Mouse (Mus musculus): ENCODE results near the gene Fam49a. TPM values are rescaled to one million over a fixed set of nuclear protein-coding genes. Genes with fewer than 3 reads are reported as not detected.

Fam49a gene
- polyA plus RNA-seq, 1 experiment from 2014 or later: 48.8 TPM

DNA sequence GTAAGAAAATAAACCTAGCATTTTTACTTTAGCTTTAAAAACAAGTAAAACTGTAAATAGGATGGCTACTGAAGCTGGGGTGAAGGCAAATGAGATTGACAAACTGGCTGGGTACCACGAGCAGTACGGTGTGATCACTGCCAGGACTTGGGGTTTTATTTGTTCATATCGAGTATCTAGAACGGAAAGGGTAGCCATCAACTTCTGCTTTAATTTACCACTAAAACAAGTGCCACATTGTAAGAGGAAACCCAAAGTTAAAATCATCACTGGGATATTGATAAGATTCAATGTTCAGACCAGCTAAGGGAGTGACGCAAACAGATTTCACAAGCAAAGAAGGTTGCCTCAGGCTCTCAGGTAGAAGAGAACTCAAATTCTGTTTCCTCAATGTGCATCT lies 98.0 kb downstream of the Fam49a start:
- no peak overlapping the region for H3K27ac ChIP-seq (ENCODE audit: poor library complexity, severe bottlenecking)
- H3K27me3 ChIP-seq (replicated peaks): no peaks in the 10 kb centered on the region
- no peak overlapping the region for H3K4me3 ChIP-seq
- peaks cover 37% of the 10 kb centered on the region for H3K36me3 ChIP-seq
- H3K4me2 ChIP-seq: no peak overlapping the region
- H3K4me1 ChIP-seq (replicated peaks): peaks cover 19% of the 10 kb centered on the region
- no peak for ATAC-seq (ENCODE audit: insufficient number of reproducible peaks, low FRiP score)
- H3K9me3 ChIP-seq (replicated peaks): no peaks in the 10 kb centered on the region
- WGBS: 90% methylated on average over 5 of the region's 5 CpGs
- no peak overlapping the region for H3K9ac ChIP-seq

DNA sequence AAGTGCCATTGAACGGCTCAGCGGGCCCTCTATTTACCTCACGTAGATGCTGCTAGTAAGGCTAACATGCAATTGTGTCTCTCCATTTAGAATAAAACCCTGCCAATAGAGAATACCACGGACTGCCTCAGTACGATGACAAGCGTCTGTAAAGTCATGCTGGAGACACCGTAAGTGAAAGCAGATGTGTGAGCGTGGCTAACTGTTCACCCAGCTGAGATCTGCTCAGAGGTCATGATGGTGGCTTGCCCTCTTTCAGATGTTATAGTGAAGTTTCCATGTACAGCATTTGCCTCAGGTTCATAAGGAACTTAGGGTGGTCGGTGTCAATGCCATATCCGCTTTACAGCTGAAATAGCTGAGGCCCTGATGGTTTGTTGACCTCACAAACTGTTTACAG lies 100.4 kb downstream of the Fam49a start:
- Histone ChIP-seq H3K36me3 (peaks cover 59% of the 10 kb centered on the region), H3K4me3 (no peak overlapping the region), H3K4me1 (replicated peaks) (no peaks in the 10 kb centered on the region), H3K9me3 (replicated peaks) (no peaks in the 10 kb centered on the region), H3K4me2 (no peak overlapping the region), H3K9ac (no peak overlapping the region), H3K27me3 (replicated peaks) (no peaks in the 10 kb centered on the region), H3K27ac (ENCODE audit: poor library complexity, severe bottlenecking) (no peak overlapping the region)
- ATAC-seq (ENCODE audit: insufficient number of reproducible peaks, low FRiP score): no peak
- WGBS: 83% methylated on average over 10 of the region's 10 CpGs

DNA sequence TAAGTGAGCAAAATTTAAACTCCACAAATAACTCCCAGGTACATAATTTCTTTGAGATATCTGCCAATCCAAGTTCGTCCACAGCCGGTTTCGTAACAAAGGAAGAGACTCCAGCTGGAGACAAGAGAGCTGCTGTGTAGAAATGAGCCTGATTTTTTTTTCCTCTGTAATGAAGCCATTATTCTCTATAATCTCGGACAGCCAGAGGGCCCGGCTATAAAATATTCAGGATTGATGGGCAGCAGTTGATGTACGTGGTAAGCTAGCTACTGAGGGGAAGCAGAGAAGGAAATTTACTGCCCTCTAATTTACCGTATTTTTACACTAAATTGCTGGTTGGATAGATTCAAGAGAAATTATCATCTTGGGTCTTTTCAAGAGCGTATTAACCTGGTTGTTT lies 102.3 kb downstream of the Fam49a start:
- Histone ChIP-seq H3K27me3 (replicated peaks) (no peaks in the 10 kb centered on the region), H3K9me3 (replicated peaks) (no peaks in the 10 kb centered on the region), H3K27ac (ENCODE audit: poor library complexity, severe bottlenecking) (no peak overlapping the region), H3K36me3 (peaks cover 64% of the 10 kb centered on the region), H3K4me2 (no peak overlapping the region), H3K4me1 (replicated peaks) (no peaks in the 10 kb centered on the region), H3K4me3 (no peak overlapping the region), H3K9ac (no peak overlapping the region)
- 86% methylated on average over 8 of the region's 8 CpGs for WGBS
- ATAC-seq (ENCODE audit: insufficient number of reproducible peaks, low FRiP score): no peak

DNA sequence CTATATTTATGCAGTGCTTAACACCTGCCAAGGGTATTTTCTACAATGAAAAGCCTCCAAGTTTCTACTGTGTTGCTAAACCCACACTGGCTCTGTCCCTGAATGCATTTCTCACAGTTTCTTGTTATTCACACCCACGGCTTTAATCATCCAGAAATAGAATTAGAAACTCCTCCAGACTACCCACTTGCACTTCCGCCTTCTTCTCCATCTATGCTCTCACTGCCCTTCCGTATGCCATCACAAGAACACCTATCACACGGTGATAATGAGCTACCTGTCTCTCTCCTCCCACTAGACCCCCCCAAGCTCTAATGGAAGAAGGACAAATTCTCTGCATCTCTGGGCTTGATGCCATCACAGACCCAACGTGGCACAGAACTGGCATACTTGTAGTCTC lies 105.5 kb downstream of the Fam49a start:
- Histone ChIP-seq H3K4me2 (no peak overlapping the region), H3K9ac (no peak overlapping the region), H3K4me1 (replicated peaks) (no peaks in the 10 kb centered on the region), H3K36me3 (peaks cover 64% of the 10 kb centered on the region), H3K27me3 (replicated peaks) (no peaks in the 10 kb centered on the region), H3K9me3 (replicated peaks) (no peaks in the 10 kb centered on the region), H3K4me3 (no peak overlapping the region), H3K27ac (ENCODE audit: poor library complexity, severe bottlenecking) (no peak overlapping the region)
- 73% methylated on average over 5 of the region's 5 CpGs for WGBS
- no peak for ATAC-seq (ENCODE audit: insufficient number of reproducible peaks, low FRiP score)

DNA sequence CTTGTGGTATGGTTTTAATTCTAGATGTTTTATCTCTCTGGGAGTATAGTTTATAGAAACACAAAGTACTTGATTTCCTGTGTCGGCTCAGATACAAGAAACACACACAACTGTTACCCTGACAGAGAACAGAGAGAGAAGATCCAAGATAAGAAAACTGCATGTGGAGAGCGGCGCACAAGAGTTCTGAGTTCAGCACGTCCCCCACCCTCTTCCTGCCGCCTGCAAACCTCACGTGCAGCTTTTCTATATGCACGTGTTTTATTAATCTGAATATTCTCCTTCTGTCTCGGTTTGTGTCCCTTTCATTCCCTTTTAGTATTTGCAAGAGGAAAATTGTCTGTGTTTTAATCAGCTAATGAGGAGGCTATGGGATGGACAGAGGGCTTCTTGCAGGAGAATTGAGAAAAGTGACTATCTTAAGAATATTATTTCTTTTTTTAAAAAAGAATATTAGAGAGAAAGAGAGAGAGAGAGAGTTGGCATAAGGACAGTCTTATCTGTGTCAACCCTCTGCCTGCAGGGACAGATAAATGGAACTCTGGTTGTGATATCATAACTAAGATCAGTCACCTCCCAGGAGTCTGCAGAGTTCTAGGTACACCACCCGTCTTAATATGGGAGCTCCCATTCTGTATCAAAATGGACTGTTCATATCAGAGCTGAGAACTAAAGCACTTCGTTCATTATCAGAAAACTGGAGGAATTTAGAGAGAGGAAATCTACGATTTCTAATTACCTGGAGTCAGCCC lies 111.3 kb downstream of the Fam49a start:
- Histone ChIP-seq H3K4me2 (no peak overlapping the region), H3K9ac (no peak overlapping the region), H3K4me3 (no peak overlapping the region), H3K27ac (ENCODE audit: poor library complexity, severe bottlenecking) (no peak overlapping the region), H3K4me1 (replicated peaks) (no peaks in the 10 kb centered on the region), H3K9me3 (replicated peaks) (no peaks in the 10 kb centered on the region), H3K27me3 (replicated peaks) (no peaks in the 10 kb centered on the region), H3K36me3 (peaks cover 36% of the 10 kb centered on the region)
- 69% methylated on average over 11 of the region's 11 CpGs for WGBS
- ATAC-seq (ENCODE audit: insufficient number of reproducible peaks, low FRiP score): no peak

DNA sequence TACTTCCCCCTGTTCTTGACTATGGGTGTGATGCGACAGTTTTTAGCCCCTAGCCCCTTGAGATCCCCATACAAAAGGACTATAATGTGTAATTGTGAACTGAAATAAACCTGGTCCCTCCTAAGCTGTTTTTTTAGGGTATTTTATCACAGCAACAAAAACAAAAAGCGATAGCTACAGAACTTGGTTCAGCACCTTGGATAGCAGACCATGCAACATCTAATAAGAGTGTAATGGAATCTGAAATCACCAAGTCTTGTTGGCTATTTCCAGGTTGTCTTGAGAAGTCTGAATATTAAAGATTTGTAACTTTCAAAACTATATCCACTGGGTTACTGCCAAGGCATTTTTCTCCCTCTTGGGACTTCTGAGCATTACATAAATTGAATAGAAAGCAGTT lies 117.1 kb downstream of the Fam49a start:
- Histone ChIP-seq H3K4me1 (replicated peaks) (no peaks in the 10 kb centered on the region), H3K9ac (no peak overlapping the region), H3K4me3 (no peak overlapping the region), H3K36me3 (peaks cover 2% of the 10 kb centered on the region; the same call in 1 of the 2 replicates), H3K4me2 (no peak overlapping the region), H3K27me3 (replicated peaks) (no peaks in the 10 kb centered on the region), H3K27ac (ENCODE audit: poor library complexity, severe bottlenecking) (no peak overlapping the region), H3K9me3 (replicated peaks) (no peaks in the 10 kb centered on the region)
- WGBS: 44% methylated on average over 2 of the region's 2 CpGs
- no peak for ATAC-seq (ENCODE audit: insufficient number of reproducible peaks, low FRiP score)

DNA sequence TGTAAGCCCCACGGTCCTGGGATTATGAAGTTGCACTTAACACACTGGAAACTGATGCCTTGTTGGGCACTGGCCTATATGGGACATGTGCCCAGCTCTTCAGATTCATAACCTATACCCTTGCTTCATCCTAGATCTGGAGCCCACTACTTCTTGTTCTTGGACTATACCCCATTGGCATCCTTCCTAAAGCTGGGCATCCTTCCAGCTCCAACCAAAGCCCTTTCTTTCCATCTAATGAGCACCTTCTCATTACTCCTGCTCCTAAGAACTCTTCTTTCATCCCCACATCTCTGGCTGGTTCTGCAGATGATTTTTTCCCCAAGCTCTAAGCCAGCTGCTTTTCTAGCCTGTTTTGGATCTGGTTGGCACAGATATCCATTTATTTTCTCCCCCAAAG lies 127.3 kb downstream of the Fam49a start:
- Histone ChIP-seq H3K36me3 (no peaks in the 10 kb centered on the region), H3K4me3 (no peak overlapping the region), H3K9me3 (replicated peaks) (no peaks in the 10 kb centered on the region), H3K27ac (ENCODE audit: poor library complexity, severe bottlenecking) (no peak overlapping the region), H3K4me1 (replicated peaks) (peaks cover 4% of the 10 kb centered on the region; the same call in 1 of the 2 replicates), H3K27me3 (replicated peaks) (no peaks in the 10 kb centered on the region), H3K9ac (no peak overlapping the region), H3K4me2 (no peak overlapping the region)
- no peak for ATAC-seq (ENCODE audit: insufficient number of reproducible peaks, low FRiP score)
- 78% methylated on average over 1 of the region's 1 CpGs for WGBS

DNA sequence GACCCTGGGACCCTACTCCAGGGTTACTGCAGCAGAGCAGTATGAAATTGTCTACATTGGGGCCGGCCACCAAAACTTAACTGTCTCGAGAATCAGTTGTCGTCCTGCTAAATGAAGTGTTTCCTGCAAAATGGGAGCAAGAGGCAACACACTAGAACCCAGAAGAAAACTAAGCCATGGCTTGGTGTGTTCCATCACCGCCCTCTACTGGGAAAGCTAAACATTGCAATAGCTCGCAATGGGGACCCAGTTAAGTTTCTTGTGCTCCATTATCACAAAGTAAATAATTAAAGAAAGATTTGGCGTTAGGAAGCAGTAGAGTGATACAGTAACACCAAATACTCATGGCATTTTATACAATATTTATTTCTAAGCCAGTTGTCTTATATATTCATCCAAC lies 134.3 kb downstream of the Fam49a start:
- Histone ChIP-seq H3K4me3 (no peak overlapping the region), H3K27ac (ENCODE audit: poor library complexity, severe bottlenecking) (no peak overlapping the region), H3K4me1 (replicated peaks) (peaks cover 5% of the 10 kb centered on the region), H3K9ac (no peak overlapping the region), H3K36me3 (no peaks in the 10 kb centered on the region), H3K27me3 (replicated peaks) (no peaks in the 10 kb centered on the region), H3K4me2 (no peak overlapping the region), H3K9me3 (replicated peaks) (no peaks in the 10 kb centered on the region)
- WGBS: 11% methylated on average over 6 of the region's 6 CpGs
- no peak for ATAC-seq (ENCODE audit: insufficient number of reproducible peaks, low FRiP score)

DNA sequence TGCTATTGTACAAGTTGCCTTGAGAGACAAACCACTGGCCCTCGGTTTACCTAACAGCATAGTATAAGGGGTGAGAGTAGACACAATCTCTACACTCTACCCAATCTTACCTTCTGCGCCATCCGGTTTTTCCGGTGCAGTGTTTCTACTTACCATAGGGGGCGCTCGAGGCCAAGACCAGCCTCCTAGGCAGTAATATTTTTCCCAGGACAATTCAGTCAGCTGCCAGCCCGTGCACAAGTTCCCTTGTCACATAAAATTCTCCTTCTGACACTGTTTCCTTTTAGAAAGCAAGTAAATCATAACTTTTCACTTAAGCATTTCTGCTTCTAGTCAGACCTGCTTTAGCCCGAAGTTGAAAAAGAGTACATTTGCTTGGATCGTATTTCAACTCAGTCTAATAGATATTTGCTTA lies 139.1 kb downstream of the Fam49a start:
- no peaks in the 10 kb centered on the region for H3K9me3 ChIP-seq (replicated peaks)
- H3K27me3 ChIP-seq (replicated peaks): no peaks in the 10 kb centered on the region
- H3K27ac ChIP-seq (ENCODE audit: poor library complexity, severe bottlenecking): 0 out of 2 replicates have a peak overlapping the region, but pooled peaks have one; percentile 65
- 42% methylated on average over 9 of the region's 9 CpGs for WGBS
- H3K36me3 ChIP-seq: no peaks in the 10 kb centered on the region
- H3K4me1 ChIP-seq (replicated peaks): peaks cover 25% of the 10 kb centered on the region
- no peak overlapping the region for H3K9ac ChIP-seq
- H3K4me3 ChIP-seq: peak overlapping the region; percentile 8; the same call in 1 of the 2 replicates
- H3K4me2 ChIP-seq: peak overlapping the region; percentile 47
- ATAC-seq (ENCODE audit: insufficient number of reproducible peaks, low FRiP score): peak; percentile 51; the same call in 1 of the 2 replicates

DNA sequence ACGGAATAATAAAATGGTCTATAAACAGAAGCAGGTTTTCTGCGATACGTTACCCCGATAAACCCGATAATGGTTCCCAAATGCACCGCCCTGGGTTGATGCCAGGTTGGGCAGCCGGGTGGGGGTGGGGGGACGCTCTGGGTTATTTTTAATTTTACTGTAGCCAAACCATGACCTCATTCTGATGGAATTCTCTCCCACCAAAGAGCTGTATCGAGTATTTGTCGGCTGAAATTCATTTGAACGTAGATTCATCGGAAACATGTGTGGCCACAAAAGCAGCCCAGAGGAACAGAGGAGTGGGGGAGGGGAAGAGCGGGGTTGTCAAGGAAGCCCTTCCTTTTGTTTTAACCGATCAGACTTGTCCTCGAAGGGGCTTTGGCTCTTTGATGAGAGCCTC lies 139.6 kb downstream of the Fam49a start:
- H3K36me3 ChIP-seq: no peaks in the 10 kb centered on the region
- peak overlapping the region; percentile 47 for H3K4me2 ChIP-seq
- ATAC-seq (ENCODE audit: insufficient number of reproducible peaks, low FRiP score): peak; percentile 39; the same call in 1 of the 2 replicates
- H3K27me3 ChIP-seq (replicated peaks): no peaks in the 10 kb centered on the region
- no peak overlapping the region for H3K9ac ChIP-seq
- peak overlapping the region; percentile 8; the same call in 1 of the 2 replicates for H3K4me3 ChIP-seq
- H3K4me1 ChIP-seq (replicated peaks): peaks cover 25% of the 10 kb centered on the region
- H3K27ac ChIP-seq (ENCODE audit: poor library complexity, severe bottlenecking): peak overlapping the region; percentile 65; the same call in 1 of the 2 replicates
- WGBS: 30% methylated on average over 15 of the region's 15 CpGs
- H3K9me3 ChIP-seq (replicated peaks): no peaks in the 10 kb centered on the region

DNA sequence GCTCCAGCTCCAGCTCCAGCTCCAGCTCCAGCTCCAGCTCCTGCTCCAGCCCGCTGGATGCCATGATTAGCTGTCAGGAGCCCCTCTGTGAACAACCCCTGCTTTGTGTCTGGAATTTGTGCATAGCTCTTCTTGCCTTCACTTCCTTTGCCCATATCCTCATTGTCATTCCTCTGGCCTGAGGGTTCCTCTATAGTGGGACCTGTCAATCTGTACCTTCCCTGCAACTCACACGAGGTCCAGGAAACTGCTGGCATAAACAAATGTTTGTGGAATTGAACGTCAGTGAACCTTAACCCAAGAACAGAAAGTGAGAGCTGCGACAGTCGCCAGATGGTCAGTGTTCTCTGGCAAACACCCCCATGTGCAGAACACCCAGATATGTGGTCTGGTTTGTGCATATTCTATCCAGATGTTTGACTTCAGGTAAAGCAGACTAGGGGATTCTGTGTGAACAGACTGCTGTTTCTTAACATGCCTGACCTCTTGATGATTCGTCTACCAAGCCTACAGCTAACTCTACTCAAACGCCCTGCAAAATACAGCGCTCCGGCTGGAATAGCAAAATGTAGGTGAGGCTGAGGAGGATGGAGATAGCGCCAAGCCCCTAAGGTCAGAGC lies 143.7 kb downstream of the Fam49a start:
- peak overlapping the region; percentile 33 for H3K4me2 ChIP-seq
- 47% methylated on average over 10 of the region's 10 CpGs for WGBS
- no peak overlapping the region for H3K9ac ChIP-seq
- H3K36me3 ChIP-seq: no peaks in the 10 kb centered on the region
- H3K9me3 ChIP-seq (replicated peaks): no peaks in the 10 kb centered on the region
- no peak for ATAC-seq (ENCODE audit: insufficient number of reproducible peaks, low FRiP score)
- H3K4me1 ChIP-seq (replicated peaks): peaks cover 28% of the 10 kb centered on the region
- H3K27me3 ChIP-seq (replicated peaks): no peaks in the 10 kb centered on the region
- H3K27ac ChIP-seq (ENCODE audit: poor library complexity, severe bottlenecking): peak overlapping the region; percentile 73; the same call in 1 of the 2 replicates
- H3K4me3 ChIP-seq: no peak overlapping the region

Data from heart, embryonic 12.5 days (tissue).